Mouse (Mus musculus) stomach, embryonic 15.5 days (tissue): ENCODE measurements around the gene Mtmr2. TPM values are rescaled to one million over a fixed set of nuclear protein-coding genes. Genes with fewer than 3 reads are reported as not detected.

Experiments used
- ATAC-seq: fragments of 200-750 bp; cut with Nextera tagmentation; 2 replicates; pipeline ENCODE4 v1.8.0; 2017; ENCODE audit warnings: low read depth, moderate number of reproducible peaks, moderate TSS enrichment; ENCODE audit not compliant: insufficient read depth, low FRiP score
- H3K27ac ChIP-seq: fragments of 300-500 bp; sonication (generic); 2 replicates; pipeline ENCODE4 v1.5.1; 2015; ENCODE audit warnings: mild to moderate bottlenecking, inconsistent platforms
- H3K27me3 ChIP-seq: fragments of 300-500 bp; sonication (generic); replicated peaks from 2 replicates; pipeline ENCODE4 v1.6.1; 2015; ENCODE audit warnings: inconsistent platforms
- H3K36me3 ChIP-seq: fragments of 300-500 bp; sonication (generic); 2 replicates; pipeline ENCODE4 v1.6.1; 2015; ENCODE audit warnings: inconsistent platforms
- H3K4me1 ChIP-seq: fragments of 300-500 bp; sonication (generic); 2 replicates; pipeline ENCODE4 v1.6.1; 2015; ENCODE audit warnings: inconsistent platforms
- H3K4me2 ChIP-seq: fragments of 300-500 bp; sonication (generic); 2 replicates; pipeline ENCODE4 v1.6.1; 2015; ENCODE audit warnings: mild to moderate bottlenecking, inconsistent platforms
- H3K4me3 ChIP-seq: fragments of 300-500 bp; sonication (generic); replicated peaks from 2 replicates; pipeline ENCODE4 v1.5.1; 2015; ENCODE audit warnings: inconsistent platforms
- H3K9ac ChIP-seq: fragments of 300-500 bp; sonication (generic); 2 replicates; pipeline ENCODE4 v1.6.1; 2015; ENCODE audit warnings: inconsistent platforms
- H3K9me3 ChIP-seq: fragments of 300-500 bp; sonication (generic); 2 replicates; pipeline ENCODE4 v1.6.1; 2016; ENCODE audit warnings: inconsistent platforms
- WGBS: fragments of 180-500 bp; shearing (Covaris S2); methylation state at CpG from one replicate; pipeline ENCODE4 v1.1.7; 2015; 5-methylcytosine and 5-hydroxymethylcytosine counted together
- polyA plus RNA-seq: library from polyadenylated mRNA; unstranded; fragments of >200 nt; fragmentation: Nextera tagmentation; extraction: Ambion mirVana; gene quantifications from 2 replicates; pipeline ENCODE4 v1.2.1, GENCODE M21; 2015

Gene Mtmr2
- polyA plus RNA-seq, 1 experiment from 2014 or later: 67.3 TPM

DNA sequence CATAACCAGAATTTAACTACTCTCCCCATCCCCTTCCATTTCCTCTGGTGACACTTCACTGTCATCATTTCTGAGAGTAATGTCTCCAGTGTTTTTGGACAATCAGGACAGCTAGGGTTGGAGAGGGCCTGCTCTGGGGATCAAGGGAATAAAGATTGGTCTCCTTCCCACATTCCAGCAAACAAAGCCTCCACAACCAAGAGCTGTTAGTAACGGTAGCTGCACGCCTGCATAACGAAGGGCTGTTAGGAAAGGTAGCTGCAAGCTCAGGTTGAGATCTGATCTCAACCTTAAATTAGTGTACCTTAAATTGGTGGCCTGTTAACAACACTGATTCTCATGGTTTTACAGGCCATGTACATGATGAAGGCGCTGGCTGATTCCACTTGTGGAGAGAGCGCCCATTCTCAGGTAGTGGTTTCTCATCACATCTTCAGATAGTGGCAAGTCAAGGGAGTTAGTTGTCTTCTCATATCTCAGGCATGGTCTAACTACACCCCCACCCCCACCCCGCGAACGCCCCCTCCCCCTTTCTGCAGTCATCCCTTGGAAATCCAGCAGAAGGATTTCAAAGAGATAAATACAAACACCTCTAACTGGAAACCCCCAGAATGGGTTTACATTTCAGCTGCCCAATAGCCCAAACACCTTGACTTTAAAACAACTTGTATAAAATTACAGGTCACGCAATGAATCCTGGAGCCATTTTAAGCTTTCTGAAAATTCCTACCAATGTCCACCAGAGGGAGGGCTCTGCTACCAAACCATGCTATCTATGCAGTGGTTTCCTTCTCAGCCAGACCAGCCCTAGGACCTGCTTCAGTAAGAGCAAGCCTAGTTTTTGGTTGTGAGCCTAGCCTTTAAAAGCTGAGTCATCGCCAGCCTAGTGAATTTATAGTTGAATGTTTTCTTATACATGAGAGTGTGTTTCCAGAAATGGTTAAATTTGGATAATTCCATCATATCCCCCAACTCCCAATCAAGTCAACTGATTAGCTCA lies 100.6 kb downstream of the Mtmr2 start:
- H3K36me3 ChIP-seq: peaks cover 7% of the 10 kb centered on the region; the same call in 1 of the 2 replicates
- ATAC-seq: no peak
- WGBS: 73% methylated on average over 10 of the region's 10 CpGs

DNA sequence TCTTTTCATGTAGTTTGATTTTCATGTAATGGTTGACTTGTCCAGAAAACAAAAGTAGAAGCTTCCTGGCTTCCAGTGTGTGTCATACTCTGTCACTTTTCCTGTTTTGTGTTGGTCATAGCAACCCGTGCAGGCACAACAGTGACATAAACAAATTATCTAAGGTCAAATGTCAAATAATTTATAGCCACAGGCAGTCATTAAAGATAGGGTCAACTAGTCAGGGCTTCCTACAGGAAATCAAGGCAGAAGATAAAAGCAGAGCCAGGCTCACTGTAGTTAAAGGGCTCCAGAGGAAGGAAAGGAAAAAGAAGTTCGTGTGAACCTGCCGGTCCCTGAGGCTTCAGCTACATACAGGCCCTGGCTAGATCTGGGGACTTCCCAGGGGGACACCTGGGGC lies 105.7 kb downstream of the Mtmr2 start:
- no peak overlapping the region for H3K27ac ChIP-seq
- H3K4me3 ChIP-seq: no peak overlapping the region
- H3K4me2 ChIP-seq: no peak overlapping the region
- no peaks in the 10 kb centered on the region for H3K9me3 ChIP-seq
- H3K36me3 ChIP-seq: no peaks in the 10 kb centered on the region
- H3K27me3 ChIP-seq: no peaks in the 10 kb centered on the region
- H3K4me1 ChIP-seq: no peaks in the 10 kb centered on the region
- ATAC-seq: no peak
- no peak overlapping the region for H3K9ac ChIP-seq
- WGBS: 53% methylated on average over 3 of the region's 3 CpGs

More for the DNA sequence above, 100.6 kb downstream of the Mtmr2 start:
- Histone ChIP-seq H3K4me1 (no peaks in the 10 kb centered on the region), H3K27ac (no peak overlapping the region), H3K9ac (no peak overlapping the region), H3K4me3 (no peak overlapping the region), H3K9me3 (no peaks in the 10 kb centered on the region), H3K27me3 (no peaks in the 10 kb centered on the region), H3K4me2 (no peak overlapping the region)

Other genes starting within 250 kb of the Mtmr2 start
- gene Cep57, start 78.7 kb downstream of the Mtmr2 start, polyA plus RNA-seq: 46.4 and 51.8 TPM in 2 replicates
- 22.2 and 23.7 TPM in 2 replicates for gene Fam76b, start 79.3 kb downstream of the Mtmr2 start, polyA plus RNA-seq